Mouse (Mus musculus): ENCODE data around the gene N4bp2l2. TPM values are rescaled to one million over a fixed set of nuclear protein-coding genes. Genes with fewer than 3 reads are reported as not detected.

N4bp2l2 gene
- polyA plus RNA-seq, 1 experiment from 2014 or later: 43.9 TPM

GRCm38 (mm10) chr5:150574403-150574802 lies 91.6 kb downstream of the N4bp2l2 start:
- Histone ChIP-seq H3K9ac (no peak overlapping the region), H3K9me3 (no peaks in the 10 kb centered on the region), H3K4me1 (no peaks in the 10 kb centered on the region), H3K27ac (no peak overlapping the region), H3K27me3 (no peaks in the 10 kb centered on the region), H3K4me3 (no peak overlapping the region), H3K36me3 (peaks cover 20% of the 10 kb centered on the region), H3K4me2 (no peak overlapping the region)
- ATAC-seq (ENCODE audit: insufficient number of reproducible peaks, low FRiP score, low TSS enrichment, low read depth): no peak
- 84% methylated on average over 3 of the region's 3 CpGs for WGBS

DNA sequence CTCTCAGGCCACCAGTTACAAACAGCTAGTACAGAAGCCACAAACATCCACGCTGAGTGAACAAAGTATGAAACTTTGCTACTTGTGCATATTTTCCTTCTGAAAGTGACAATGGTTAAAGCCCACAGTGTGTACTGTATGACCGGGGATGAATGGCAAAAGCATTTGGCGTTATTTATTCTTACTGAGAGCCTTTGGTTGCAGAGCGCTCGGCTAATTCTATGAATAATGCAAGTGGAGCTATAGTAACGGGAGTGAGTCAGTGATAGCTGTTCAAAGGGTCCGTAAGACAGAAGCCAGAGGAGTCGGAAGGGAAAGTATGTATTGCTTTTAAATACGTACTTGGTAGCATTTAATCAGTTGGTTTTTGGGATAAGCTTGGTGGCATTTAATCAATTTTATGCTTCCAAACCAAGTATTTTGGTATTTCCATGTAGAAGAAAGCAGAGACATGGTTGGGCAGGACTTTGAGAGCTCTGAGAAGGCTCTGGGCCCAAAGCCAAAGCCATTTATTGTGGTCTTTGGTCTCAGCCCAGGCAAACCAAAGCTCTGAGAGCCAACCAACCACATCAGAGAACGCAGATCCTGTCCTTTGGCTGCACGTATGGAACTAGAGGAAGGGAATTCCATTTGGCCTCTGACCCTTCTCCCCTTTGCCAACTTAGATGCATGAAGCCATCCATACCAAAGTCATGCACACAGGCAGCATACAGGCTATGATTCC lies 95.3 kb downstream of the N4bp2l2 start:
- Histone ChIP-seq H3K27ac (no peak overlapping the region), H3K36me3 (peaks cover 42% of the 10 kb centered on the region)

GRCm38 (mm10) chr5:150566971-150567370 lies 99.0 kb downstream of the N4bp2l2 start:
- no peak overlapping the region for H3K4me3 ChIP-seq
- WGBS: 86% methylated on average over 5 of the region's 5 CpGs
- no peak overlapping the region for H3K4me2 ChIP-seq
- ATAC-seq (ENCODE audit: insufficient number of reproducible peaks, low FRiP score, low TSS enrichment, low read depth): no peak
- no peak overlapping the region for H3K9ac ChIP-seq
- no peaks in the 10 kb centered on the region for H3K27me3 ChIP-seq
- H3K9me3 ChIP-seq: no peaks in the 10 kb centered on the region
- H3K4me1 ChIP-seq: no peaks in the 10 kb centered on the region
- H3K27ac ChIP-seq: no peak overlapping the region
- H3K36me3 ChIP-seq: peaks cover 46% of the 10 kb centered on the region

More for the DNA sequence above, 95.3 kb downstream of the N4bp2l2 start:
- H3K9ac ChIP-seq: no peak overlapping the region
- H3K27me3 ChIP-seq: no peaks in the 10 kb centered on the region
- ATAC-seq (ENCODE audit: insufficient number of reproducible peaks, low FRiP score, low TSS enrichment, low read depth): no peak
- no peaks in the 10 kb centered on the region for H3K4me1 ChIP-seq
- no peak overlapping the region for H3K4me2 ChIP-seq
- 85% methylated on average over 11 of the region's 11 CpGs for WGBS
- no peak overlapping the region for H3K4me3 ChIP-seq
- H3K9me3 ChIP-seq: no peaks in the 10 kb centered on the region

- no peaks in the 10 kb centered on the region for H3K9me3 ChIP-seq
- WGBS: 76% methylated on average over 3 of the region's 3 CpGs
- no peak overlapping the region for H3K27ac ChIP-seq
- no peak overlapping the region for H3K4me2 ChIP-seq
- no peak overlapping the region for H3K9ac ChIP-seq
- ATAC-seq (ENCODE audit: insufficient number of reproducible peaks, low FRiP score, low TSS enrichment, low read depth): no peak
- H3K27me3 ChIP-seq: no peaks in the 10 kb centered on the region
- H3K4me3 ChIP-seq: no peak overlapping the region
- no peaks in the 10 kb centered on the region for H3K4me1 ChIP-seq
- H3K36me3 ChIP-seq: peaks cover 43% of the 10 kb centered on the region
These were observed 99.8 kb downstream of the N4bp2l2 start for GRCm38 (mm10) chr5:150566226-150566625.

DNA sequence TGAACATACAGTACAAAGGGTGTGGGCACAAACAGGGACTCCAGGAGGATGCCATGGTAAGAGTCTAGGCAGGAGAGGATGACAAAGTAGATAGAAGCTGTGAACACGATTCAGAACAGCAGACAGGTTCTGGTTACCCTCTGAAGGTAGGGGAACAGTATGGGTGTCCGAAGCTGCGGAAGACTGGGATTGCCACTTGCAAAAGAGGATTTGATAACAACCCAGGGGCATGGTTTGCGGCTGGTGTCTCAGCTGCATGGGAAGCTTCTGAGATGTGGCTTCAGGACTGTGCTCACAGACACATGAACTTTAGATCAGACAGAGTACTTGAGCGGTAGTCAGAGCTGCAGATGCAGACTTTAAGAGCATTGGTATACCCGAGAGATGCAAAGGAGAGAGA lies 101.6 kb downstream of the N4bp2l2 start:
- ATAC-seq (ENCODE audit: insufficient number of reproducible peaks, low FRiP score, low TSS enrichment, low read depth): no peak
- Histone ChIP-seq H3K9ac (no peak overlapping the region), H3K27ac (no peak overlapping the region), H3K36me3 (peaks cover 48% of the 10 kb centered on the region), H3K4me2 (no peak overlapping the region), H3K9me3 (no peaks in the 10 kb centered on the region), H3K27me3 (no peaks in the 10 kb centered on the region), H3K4me1 (no peaks in the 10 kb centered on the region), H3K4me3 (no peak overlapping the region)
- 92% methylated on average over 6 of the region's 6 CpGs for WGBS

- Histone ChIP-seq H3K4me2 (no peak overlapping the region), H3K4me3 (no peak overlapping the region), H3K27ac (no peak overlapping the region), H3K9ac (no peak overlapping the region), H3K4me1 (no peaks in the 10 kb centered on the region), H3K9me3 (no peaks in the 10 kb centered on the region), H3K27me3 (no peaks in the 10 kb centered on the region), H3K36me3 (peaks cover 51% of the 10 kb centered on the region)
- 94% methylated on average over 5 of the region's 5 CpGs for WGBS
- no peak for ATAC-seq (ENCODE audit: insufficient number of reproducible peaks, low FRiP score, low TSS enrichment, low read depth)
These were observed 104.2 kb downstream of the N4bp2l2 start for GRCm38 (mm10) chr5:150561783-150562182.

DNA sequence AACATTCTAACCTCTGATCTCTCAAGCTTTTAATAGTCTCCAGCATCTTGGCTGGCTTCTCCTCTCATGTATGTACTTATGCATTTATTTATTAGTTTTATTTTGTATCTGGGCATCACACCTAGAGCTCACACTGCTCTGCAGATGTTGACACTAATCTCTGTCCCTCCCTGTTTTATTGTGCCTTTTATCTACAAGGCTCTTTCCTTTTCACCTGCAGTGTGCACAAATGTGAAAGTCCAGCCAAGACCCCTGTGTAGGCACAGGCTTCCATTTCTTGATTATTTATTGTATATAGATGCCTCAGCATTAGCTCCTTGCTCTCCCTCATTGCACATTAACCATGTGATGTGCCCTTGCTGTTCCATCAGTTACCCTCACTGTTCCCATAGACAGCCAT lies 104.6 kb downstream of the N4bp2l2 start:
- Histone ChIP-seq H3K9me3 (no peaks in the 10 kb centered on the region), H3K27ac (no peak overlapping the region), H3K9ac (no peak overlapping the region), H3K4me2 (no peak overlapping the region), H3K4me1 (no peaks in the 10 kb centered on the region), H3K4me3 (no peak overlapping the region), H3K36me3 (peaks cover 49% of the 10 kb centered on the region), H3K27me3 (no peaks in the 10 kb centered on the region)
- ATAC-seq (ENCODE audit: insufficient number of reproducible peaks, low FRiP score, low TSS enrichment, low read depth): no peak

- no peaks in the 10 kb centered on the region for H3K9me3 ChIP-seq
- no peak overlapping the region for H3K4me3 ChIP-seq
- ATAC-seq (ENCODE audit: insufficient number of reproducible peaks, low FRiP score, low TSS enrichment, low read depth): no peak
- no peak overlapping the region for H3K4me2 ChIP-seq
- no peaks in the 10 kb centered on the region for H3K4me1 ChIP-seq
- H3K36me3 ChIP-seq: peaks cover 46% of the 10 kb centered on the region
- no peak overlapping the region for H3K27ac ChIP-seq
- 95% methylated on average over 5 of the region's 5 CpGs for WGBS
- no peak overlapping the region for H3K9ac ChIP-seq
- H3K27me3 ChIP-seq: no peaks in the 10 kb centered on the region
These were observed 105.1 kb downstream of the N4bp2l2 start for GRCm38 (mm10) chr5:150560851-150561250.

DNA sequence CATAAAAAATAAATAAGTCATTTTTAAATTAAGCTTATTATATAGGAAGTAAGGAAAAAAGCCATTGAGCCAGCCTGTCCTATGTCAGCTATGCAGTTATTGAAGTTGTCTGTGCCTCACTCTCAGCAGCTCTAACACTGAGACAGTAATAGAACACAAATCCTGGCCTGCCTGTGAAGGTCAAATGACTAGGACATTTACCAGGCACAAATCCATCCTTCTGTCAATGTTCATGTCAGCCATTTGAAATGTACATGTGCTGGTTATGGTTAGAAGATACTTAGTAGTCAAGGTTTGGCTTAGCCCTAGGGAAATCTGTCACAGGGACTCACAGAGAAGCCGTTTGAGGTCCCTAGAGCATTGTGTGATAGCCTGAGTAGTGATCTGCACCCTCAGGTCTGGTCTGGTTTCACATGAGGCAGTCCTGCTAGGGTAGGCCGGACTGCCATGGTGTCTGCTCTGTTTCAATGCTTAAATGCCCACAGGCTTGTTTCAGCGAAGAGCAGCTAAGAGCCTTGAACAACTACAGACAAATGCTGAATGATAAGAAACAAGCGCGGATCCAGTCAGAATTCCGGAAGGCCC lies 106.4 kb downstream of the N4bp2l2 start:
- ATAC-seq (ENCODE audit: insufficient number of reproducible peaks, low FRiP score, low TSS enrichment, low read depth): no peak
- H3K27me3 ChIP-seq: no peaks in the 10 kb centered on the region
- WGBS: 92% methylated on average over 6 of the region's 6 CpGs

More for the DNA sequence above, 106.4 kb downstream of the N4bp2l2 start:
- Histone ChIP-seq H3K9ac (no peak overlapping the region), H3K27ac (no peak overlapping the region), H3K4me1 (no peaks in the 10 kb centered on the region), H3K4me3 (no peak overlapping the region), H3K36me3 (peaks cover 45% of the 10 kb centered on the region), H3K9me3 (no peaks in the 10 kb centered on the region), H3K4me2 (no peak overlapping the region)

Other genes starting within 250 kb of the N4bp2l2 start
- not detected in 2 replicates for gene Zar1l, start 148.0 kb downstream of the N4bp2l2 start, polyA plus RNA-seq (2015; fragmentation: Nextera tagmentation; extraction: Ambion mirVana)
- gene Brca2, start 143.6 kb downstream of the N4bp2l2 start, polyA plus RNA-seq (2015; fragmentation: Nextera tagmentation; extraction: Ambion mirVana): 17.6 and 19.3 TPM in 2 replicates
- 5.2 and 6.1 TPM in 2 replicates for gene N4bp2l1, start 69.0 kb downstream of the N4bp2l2 start, polyA plus RNA-seq (2015; fragmentation: Nextera tagmentation; extraction: Ambion mirVana)
- gene Pds5b, start 7.6 kb upstream of the N4bp2l2 start, polyA plus RNA-seq (2015; fragmentation: Nextera tagmentation; extraction: Ambion mirVana): 27.5 and 33.1 TPM in 2 replicates

Measured in limb, embryonic 15.5 days (tissue).